Mouse (Mus musculus): Measurements from ENCODE around the gene Gm4756. TPM values are rescaled to one million over a fixed set of nuclear protein-coding genes. Genes with fewer than 3 reads are reported as not detected.
A peak's percentile ranks its signal among the peaks of the same experiment; 100 is the strongest.

The Gm4756 gene
- polyA plus RNA-seq, 1 experiment from 2014 or later = not detected

GRCm38 (mm10) chr12:72536021-72536597, 113.4 kb downstream of the Gm4756 start, which contains the start of gene Pcnx4:
TSS of gene Pcnx4 (plus strand) at chr12:72536383.
- H3K27me3 ChIP-seq (ENCODE audit: low read depth, poor library complexity, severe bottlenecking) = no peaks in the 10 kb centered on the region
- H3K4me1 ChIP-seq = peaks cover 20% of the 10 kb centered on the region
- peak; percentile 98 for DNase-seq (ENCODE audit: low spot score)
- H3K4me3 ChIP-seq = peak within 1 kb of the TSS; percentile 73
- under 1% methylated on average over 45 of the region's 45 CpGs for WGBS
- H3K27ac ChIP-seq (replicated peaks) = peak within 1 kb of the TSS; percentile 86
- no peaks in the 10 kb centered on the region for H3K9me3 ChIP-seq (replicated peaks)
- peaks cover 10% of the 10 kb centered on the region for H3K36me3 ChIP-seq

- Histone ChIP-seq H3K27ac (replicated peaks) (peak overlapping the region; percentile 86), H3K36me3 (peaks cover 10% of the 10 kb centered on the region), H3K4me3 (peak overlapping the region; percentile 73), H3K4me1 (peaks cover 20% of the 10 kb centered on the region), H3K27me3 (ENCODE audit: low read depth, poor library complexity, severe bottlenecking) (no peaks in the 10 kb centered on the region), H3K9me3 (replicated peaks) (no peaks in the 10 kb centered on the region)
- 51% methylated on average over 3 of the region's 3 CpGs for WGBS
- no peak for DNase-seq (ENCODE audit: low spot score)
Observed at GRCm38 (mm10) chr12:72535599-72535998, 113.9 kb downstream of the Gm4756 start.

GRCm38 (mm10) chr12:72533986-72534385, 115.5 kb downstream of the Gm4756 start:
- DNase-seq (ENCODE audit: low spot score) = no peak
- no peak overlapping the region for H3K4me3 ChIP-seq
- no peaks in the 10 kb centered on the region for H3K27me3 ChIP-seq (ENCODE audit: low read depth, poor library complexity, severe bottlenecking)
- no peak overlapping the region for H3K27ac ChIP-seq (replicated peaks)
- H3K9me3 ChIP-seq (replicated peaks) = no peaks in the 10 kb centered on the region
- peaks cover 4% of the 10 kb centered on the region; the same call in 1 of the 2 replicates for H3K36me3 ChIP-seq
- peaks cover 20% of the 10 kb centered on the region for H3K4me1 ChIP-seq
- 91% methylated on average over 6 of the region's 6 CpGs for WGBS

- no peaks in the 10 kb centered on the region for H3K9me3 ChIP-seq (replicated peaks)
- no peak overlapping the region for H3K27ac ChIP-seq (replicated peaks)
- H3K4me3 ChIP-seq = no peak overlapping the region
- H3K27me3 ChIP-seq (ENCODE audit: low read depth, poor library complexity, severe bottlenecking) = no peaks in the 10 kb centered on the region
- DNase-seq (ENCODE audit: low spot score) = no peak
- H3K36me3 ChIP-seq = no peaks in the 10 kb centered on the region
- WGBS = 85% methylated on average over 7 of the region's 7 CpGs
- peaks cover 16% of the 10 kb centered on the region for H3K4me1 ChIP-seq
Observed at GRCm38 (mm10) chr12:72532303-72532702, 117.2 kb downstream of the Gm4756 start.

Other genes with a start within 250 kb of the Gm4756 start
- gene Rtn1, start 240.6 kb downstream of the Gm4756 start, polyA plus RNA-seq (2016; fragmentation: Nextera tagmentation; extraction: Ambion mirVana) = 117 and 248 TPM in 2 replicates
- gene Lrrc9, start 207.8 kb downstream of the Gm4756 start, polyA plus RNA-seq (2016; fragmentation: Nextera tagmentation; extraction: Ambion mirVana) = 0.86 and 1.3 TPM in 2 replicates
- gene Pcnx4, start 113.3 kb downstream of the Gm4756 start, polyA plus RNA-seq (2016; fragmentation: Nextera tagmentation; extraction: Ambion mirVana) = 13.4 and 15.9 TPM in 2 replicates
- gene Dhrs7, start 15.2 kb upstream of the Gm4756 start, polyA plus RNA-seq (2016; fragmentation: Nextera tagmentation; extraction: Ambion mirVana) = 12.6 and 13.2 TPM in 2 replicates
- gene Ppm1a, start 107.8 kb upstream of the Gm4756 start, polyA plus RNA-seq (2016; fragmentation: Nextera tagmentation; extraction: Ambion mirVana) = 41.7 and 48.2 TPM in 2 replicates

All from midbrain, embryonic 10.5 days (tissue).